Mouse (Mus musculus): ENCODE measurements around the gene Hoxa13. TPM values are rescaled to one million over a fixed set of nuclear protein-coding genes. Genes with fewer than 3 reads are reported as not detected.

Hoxa13 gene
- total RNA-seq, 2 experiments from 2014 or later, result not detected

DNA sequence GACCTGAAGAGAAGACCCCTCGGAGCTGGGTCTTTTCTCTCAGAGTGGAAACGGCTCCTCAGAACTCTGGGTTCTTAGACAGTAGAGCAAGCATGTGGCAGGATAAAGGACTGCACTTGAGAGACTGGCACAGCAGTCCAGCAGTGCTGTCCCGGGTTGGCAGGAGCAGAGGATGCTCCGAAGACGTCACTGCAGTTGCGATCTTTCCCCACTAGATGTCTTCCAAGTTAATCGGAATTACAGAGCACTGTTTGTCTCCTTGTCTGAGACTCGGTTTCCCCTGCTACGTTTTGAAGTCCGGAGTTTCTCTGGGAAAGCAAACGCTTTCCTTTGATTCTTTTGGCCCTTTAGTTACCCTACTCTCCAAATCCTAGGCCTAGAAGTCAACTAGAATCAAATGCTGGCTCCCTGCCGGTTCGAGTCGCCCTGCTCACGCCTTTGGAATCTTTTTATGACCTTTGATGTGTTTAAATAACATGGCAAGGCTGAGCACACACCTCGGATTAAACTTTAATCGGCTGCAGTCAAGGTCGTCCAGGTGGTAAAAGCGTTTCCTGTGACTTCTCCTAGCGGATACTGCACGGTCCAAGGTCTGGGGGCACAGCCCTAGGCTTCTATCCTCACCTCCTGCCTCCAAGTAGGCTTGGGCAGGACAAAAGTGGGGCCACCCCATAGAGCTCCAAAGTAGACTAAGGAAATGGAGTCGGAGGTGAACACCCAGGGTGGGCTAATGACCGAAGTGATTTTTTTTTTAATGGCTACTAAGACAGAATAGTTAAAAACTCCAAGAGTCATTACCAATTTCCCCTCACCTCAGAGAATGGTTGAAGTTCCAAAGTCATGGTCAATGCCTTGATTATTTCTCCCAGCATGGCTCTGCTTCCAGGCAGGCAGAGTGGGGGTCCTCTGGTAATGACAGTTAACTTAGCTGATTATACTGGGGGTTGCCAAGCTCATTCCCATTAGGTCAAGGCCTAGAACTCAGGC, 10.1 kb upstream of the Hoxa13 start:
- peak; percentile 69 for ATAC-seq (replicated peaks; ENCODE audit: poor library complexity, severe bottlenecking)

DNA sequence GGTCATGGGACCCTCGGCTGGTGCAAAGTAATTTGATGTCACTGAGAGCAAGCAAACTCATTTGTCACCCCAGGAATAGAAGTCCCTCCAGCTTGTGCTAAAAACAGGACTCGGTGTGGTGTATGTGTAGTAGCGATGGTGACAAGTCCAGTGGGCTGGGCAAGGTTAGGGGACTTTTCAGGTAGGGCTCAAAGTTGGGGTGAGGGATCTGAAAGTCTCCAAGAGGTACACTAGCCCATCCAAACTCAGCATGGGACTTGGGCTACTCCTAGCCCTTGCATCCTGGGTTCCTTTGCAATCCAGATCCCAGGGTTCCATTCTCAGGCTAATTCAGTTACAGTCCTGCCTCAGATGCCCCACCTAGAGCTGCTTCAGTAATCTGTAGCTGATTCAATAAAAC, 8.1 kb upstream of the Hoxa13 start:
- ATAC-seq (replicated peaks; ENCODE audit: poor library complexity, severe bottlenecking), result no peak

DNA sequence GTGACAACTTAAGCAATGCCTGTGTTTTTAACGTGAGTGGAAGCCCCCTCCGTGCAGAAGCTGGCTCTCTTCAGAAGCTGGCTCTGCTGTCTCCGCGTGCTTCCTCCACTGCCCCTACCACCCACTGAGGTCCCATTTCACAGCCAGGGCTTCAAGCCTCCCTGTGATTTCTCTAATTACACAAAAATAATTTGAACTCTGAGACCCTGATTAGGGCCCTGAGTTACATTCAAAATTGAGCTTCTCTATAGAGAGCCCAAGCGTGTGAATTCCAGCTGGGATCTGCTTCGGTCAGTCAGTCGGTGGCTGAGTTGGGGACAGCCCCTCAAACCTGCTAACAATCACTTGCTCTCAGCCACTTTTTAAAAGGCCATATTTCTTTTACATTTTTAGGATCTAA, 7.7 kb upstream of the Hoxa13 start:
- ATAC-seq (replicated peaks; ENCODE audit: poor library complexity, severe bottlenecking), result no peak

DNA sequence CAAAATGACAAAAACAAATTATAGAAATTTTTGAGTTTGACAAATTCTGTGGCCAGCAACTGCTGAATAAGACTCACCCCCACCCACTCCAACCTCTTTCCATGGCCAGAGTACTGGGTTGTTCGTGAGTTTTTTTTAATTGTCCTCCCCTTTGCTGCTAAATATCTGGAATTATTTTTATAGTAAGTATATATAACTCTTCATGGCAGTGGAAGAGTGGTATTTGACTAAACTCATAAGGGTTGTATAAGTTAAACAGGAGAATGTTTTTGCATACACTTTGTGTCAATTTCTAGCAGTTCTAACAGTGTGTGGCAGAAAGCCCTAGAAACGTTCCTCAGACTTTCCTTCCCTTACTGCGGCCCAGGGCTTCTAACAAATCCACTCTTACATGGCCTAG, 7.0 kb upstream of the Hoxa13 start:
- no peak for ATAC-seq (replicated peaks; ENCODE audit: poor library complexity, severe bottlenecking)

DNA sequence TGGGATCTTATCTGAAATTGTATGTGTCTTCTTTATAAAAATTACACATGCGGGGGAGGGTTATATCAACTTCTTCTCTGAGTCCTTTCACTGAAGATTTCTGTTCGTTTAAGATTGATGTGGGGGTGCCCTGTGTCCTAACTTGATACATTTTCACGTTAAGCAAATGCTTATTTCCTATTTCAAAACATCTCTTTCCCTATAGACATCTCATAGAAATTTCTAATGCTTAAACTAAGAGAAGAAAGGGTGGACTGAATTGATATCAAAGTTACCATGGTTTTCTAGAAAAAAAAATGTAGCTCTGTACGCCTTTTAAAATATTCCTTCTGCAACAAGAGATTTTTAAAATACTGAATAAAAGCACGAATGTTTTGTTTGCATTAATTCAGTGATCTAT, 6.5 kb upstream of the Hoxa13 start:
- no peak for ATAC-seq (replicated peaks; ENCODE audit: poor library complexity, severe bottlenecking)

DNA sequence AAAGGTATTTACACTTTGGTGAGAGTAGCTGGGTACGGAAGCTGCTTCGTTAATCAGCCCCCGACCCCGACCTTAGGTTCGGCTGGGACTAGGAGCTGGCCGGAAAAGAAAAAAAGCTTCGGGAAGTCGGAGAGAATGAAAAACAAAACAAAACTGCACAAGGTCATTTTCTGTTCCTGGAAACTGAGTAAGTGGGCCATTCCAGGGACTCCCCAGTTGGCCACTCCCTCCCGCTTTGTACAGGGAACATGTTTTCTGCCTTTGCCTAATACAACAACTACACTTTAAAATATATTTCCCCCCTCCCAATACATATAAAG, 5.9 kb upstream of the Hoxa13 start:
- no peak for ATAC-seq (replicated peaks; ENCODE audit: poor library complexity, severe bottlenecking)

DNA sequence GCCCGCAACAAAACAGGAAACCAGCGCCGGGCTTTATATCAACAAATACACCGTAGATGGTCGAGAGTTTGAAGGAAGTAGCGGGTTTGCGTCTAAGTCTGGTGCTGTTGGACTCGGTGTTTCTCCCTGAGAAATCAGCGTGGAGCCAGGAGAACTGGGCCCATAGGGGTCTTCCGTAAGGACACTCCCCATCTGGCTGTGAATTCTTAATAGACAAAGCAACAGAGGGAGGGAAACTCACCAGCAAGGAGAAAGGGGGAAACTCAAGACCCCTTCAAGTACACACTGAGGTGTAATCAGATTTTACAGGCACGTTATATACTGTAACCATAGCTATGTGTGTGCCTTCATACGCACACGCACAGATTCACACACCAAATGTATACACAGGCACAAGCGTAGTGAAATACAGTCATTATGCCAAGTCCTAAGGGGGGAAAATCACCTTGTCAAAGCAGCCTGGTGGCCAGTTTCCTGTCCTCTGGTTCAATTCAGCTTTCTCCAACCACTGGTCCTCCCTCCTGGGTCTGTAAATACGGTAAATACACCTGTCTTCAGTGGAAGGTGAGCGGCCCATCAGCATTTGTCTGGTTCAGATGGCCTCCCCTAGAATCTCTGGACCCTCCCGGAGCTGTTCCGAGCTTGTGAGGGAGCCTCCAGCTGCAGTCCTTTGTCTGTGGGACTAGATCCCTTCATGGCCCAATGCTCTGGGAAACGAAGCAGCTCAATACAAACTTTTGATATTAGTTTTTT, 5.4 kb upstream of the Hoxa13 start:
- ATAC-seq (replicated peaks; ENCODE audit: poor library complexity, severe bottlenecking), result no peak

DNA sequence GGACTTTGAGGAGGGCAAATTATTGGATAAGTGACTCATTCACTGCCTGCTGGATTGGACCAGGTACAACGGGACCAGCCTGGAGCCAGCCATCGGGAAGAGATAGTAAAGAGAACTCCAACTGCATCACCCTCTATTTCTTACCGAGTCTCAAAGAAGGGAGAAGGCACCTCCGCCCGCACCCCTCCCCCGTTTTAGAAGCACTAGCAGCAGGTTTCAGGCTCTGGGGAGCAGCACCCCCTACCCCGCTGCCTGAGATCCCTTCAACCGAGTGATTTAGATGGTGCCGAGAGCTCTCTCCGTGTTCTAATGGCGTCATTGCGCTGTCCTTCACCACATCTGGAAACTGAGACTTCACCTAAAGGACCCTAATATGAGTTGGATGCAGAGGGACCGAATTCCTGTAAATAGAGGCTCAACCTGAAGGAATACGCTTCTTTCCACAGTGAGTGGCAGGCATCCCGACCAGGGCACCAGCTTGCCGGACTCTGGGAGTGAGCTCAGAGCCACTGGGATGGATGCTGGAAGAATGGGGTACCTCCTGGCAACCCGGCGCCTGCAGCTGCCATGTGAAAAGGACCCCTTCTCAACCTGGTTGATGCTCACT, 4.7 kb upstream of the Hoxa13 start:
- ATAC-seq (replicated peaks; ENCODE audit: poor library complexity, severe bottlenecking), result no peak

DNA sequence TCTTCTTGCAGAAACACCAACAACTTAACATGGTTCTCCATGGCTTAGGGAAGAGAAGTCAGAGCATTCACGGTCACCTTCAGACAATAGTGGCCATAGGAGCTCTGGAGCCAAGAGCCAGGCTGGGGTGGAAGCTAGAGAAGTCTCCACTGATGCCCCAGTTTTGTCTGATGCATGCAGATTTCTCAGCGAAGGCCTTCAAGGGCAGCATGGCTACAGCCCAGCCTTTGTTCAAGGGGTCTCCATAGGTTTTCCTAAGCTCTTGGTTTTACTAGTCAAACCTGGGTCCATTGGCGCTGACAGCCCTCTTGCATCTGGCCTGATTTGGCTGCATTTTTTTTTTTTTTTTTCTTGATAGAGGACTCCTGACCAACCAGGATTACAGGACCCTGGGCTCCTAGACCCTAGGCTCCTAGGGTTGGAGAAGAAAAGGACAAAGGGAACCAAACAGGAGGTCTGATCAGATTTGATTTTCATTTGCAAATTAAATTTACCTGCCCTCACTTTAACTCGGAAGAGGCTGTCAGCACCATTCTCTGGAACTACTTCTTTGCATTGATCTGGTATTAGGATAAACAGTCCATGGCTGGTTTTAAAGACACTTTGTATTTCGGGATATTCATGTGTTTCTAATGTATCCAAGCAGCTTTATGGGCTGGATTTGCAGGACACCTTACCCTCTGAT, 3.6 kb upstream of the Hoxa13 start:
- no peak for ATAC-seq (replicated peaks; ENCODE audit: poor library complexity, severe bottlenecking)

DNA sequence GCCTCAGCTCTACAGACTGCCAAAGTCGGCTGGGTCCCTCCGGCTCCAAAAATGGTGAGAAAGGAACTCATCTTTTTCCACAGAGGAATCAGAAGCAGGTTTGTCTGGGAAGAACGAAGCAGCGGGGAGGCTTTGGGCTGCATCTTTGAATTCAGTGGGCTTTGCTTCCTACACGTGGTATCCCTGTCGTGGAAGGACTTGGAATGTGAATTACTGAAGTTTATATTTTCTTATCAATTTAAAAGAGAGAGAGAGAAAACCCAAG, 2.6 kb upstream of the Hoxa13 start:
- no peak for ATAC-seq (replicated peaks; ENCODE audit: poor library complexity, severe bottlenecking)

DNA sequence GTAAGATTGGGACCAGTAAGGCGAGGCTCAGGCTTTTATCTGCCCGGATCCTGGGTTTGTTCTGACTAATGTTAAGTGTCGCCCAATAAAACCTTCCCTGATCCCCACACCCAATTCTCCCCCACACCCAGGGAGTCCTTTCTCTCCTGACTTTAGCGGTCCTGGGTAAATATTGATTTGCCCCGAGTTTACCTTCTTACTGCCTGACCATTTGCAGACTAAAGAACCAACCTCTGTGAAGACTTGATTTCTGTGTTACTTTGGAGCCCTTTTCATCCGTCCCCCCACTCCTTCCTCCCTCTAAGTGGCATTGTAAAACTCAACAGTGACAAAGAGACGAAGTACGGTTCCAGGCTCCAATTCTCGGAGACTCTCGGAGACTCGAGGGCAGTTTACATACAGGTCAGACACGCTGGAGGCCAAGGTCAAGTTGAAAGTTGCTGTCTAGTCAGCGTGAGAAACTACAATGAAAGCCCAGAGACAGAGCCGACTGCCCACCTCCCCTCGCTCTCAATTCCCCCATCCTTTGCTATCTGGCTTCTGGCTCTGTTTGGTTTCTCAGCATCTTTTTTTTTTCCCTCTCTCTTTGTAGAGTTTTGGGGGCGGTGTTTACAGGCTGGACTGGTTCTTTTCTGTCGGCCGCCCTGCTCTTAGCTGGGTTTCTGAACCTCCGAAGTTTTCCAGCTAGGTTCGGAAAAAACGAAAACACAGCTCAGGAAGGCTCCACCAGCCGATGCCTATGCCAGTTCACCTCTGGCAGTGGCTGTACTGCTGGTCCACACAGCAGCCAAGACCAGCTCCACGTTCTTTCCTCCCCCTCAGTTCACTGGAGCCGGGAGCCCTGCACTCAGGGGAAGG, 2.0 kb upstream of the Hoxa13 start:
- no peak for ATAC-seq (replicated peaks; ENCODE audit: poor library complexity, severe bottlenecking)

DNA sequence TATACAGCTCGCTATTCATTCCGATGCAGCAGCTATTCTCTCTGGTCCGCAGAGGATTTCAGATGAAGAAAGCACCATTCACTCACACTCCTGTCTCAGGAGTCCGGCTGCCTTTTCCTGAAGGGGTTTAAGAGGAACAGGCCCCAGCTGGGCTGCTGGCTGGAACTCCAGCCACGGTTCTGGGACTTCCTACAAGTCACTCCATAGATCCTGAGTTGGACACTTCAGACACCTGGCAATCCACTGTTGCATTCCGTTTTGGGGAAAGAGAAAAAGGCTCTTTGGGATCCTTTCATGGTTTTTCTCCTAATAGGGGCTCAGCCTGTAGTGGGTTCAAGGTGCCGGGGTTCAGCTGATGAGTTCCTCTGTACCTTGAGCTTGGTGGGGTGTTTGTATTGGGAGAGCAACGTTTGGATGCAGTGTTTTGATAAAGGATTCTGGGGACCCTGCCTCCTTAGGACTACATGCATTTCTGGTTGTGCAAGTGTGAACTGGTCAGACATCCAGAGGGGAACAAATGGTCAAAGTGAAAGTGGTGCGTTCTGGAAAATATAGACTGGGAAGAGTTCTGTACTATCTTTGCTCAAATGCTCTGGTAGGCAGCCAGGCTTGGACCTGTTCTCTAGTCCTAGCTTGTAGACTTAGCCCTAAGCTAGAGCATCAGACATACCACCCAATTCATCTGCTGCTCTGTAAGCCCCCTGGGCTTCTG, 1.2 kb upstream of the Hoxa13 start:
- ATAC-seq (replicated peaks; ENCODE audit: poor library complexity, severe bottlenecking), result no peak

DNA sequence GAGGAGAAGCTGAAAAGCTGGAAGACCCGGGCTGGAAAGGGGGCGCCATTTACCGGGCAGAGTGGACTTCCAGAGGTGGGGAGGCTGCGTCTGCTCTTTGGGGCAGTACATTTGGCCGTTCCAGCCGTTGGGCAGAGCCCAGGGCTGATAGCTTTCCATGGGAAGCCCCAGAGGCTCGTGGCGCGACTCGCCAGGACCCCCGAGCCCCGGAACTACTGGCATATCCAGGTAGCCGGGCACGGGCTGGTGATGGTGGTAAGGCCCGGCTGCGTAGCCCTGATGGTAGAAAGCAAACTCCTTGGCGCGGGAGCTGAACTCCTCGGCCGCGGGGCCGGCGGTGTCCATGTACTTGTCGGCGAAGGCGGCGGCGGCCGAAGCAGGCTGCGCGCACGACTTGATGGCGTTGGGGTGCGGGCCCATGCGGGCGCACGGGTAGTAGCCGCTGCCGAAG, 844 bp downstream of the Hoxa13 start:
- 0 out of 2 replicates have a peak, but pooled peaks have one; percentile 16 for ATAC-seq (replicated peaks; ENCODE audit: poor library complexity, severe bottlenecking)

DNA sequence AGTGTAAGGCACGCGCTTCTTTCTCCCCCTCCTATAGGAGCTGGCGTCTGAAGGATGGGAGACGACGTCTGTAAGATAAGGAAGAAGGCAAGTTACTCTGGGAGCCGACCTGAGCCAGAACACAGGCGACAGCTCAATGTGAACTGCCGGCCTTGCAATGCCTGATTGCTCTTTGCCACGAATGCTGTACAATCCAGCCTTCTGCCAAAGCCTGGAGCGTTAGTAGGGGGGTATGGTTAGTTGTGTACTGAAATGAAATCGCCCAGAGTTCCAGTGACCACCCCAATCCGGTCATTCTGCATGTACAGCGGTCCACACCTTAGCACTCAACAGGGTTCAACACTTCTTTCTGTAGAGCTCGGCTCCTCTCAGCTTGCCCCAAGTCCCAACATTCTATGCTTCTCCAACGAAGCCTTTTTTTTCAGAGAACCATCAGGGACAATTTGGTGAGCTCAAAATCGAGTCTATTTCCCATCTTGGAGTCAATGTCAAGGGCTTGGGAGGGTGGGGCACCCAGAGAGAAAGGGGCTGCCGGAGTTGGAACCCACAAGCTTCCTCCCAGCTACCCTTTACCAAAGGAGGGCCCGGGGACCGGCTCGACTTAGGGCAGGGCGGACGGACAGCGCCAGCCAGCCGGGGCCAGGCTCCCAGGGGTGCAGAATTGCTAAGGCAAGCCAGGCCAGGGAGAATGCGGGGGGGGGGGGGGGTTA, 1.4 kb downstream of the Hoxa13 start:
- ATAC-seq (replicated peaks; ENCODE audit: poor library complexity, severe bottlenecking), result no peak

DNA sequence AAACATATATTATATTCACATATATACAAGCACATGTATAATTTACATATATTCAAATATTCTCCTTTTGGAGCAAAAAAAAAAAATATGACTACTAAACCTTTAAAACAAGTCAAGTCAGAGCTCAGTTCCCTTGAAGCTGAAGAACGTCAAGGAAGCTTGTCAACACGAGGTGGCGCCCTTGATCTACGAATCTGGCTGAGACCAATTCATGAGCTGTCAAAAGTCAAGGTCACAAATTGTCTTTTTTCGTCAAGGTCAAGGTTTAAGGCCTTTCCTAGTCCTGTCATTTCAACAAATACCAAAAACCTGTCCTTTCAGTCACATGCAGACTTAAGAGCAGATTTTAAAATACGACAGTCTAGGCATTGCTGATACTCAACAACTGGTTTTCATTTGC, 3.7 kb downstream of the Hoxa13 start:
- peak; percentile 74 for ATAC-seq (replicated peaks; ENCODE audit: poor library complexity, severe bottlenecking)

DNA sequence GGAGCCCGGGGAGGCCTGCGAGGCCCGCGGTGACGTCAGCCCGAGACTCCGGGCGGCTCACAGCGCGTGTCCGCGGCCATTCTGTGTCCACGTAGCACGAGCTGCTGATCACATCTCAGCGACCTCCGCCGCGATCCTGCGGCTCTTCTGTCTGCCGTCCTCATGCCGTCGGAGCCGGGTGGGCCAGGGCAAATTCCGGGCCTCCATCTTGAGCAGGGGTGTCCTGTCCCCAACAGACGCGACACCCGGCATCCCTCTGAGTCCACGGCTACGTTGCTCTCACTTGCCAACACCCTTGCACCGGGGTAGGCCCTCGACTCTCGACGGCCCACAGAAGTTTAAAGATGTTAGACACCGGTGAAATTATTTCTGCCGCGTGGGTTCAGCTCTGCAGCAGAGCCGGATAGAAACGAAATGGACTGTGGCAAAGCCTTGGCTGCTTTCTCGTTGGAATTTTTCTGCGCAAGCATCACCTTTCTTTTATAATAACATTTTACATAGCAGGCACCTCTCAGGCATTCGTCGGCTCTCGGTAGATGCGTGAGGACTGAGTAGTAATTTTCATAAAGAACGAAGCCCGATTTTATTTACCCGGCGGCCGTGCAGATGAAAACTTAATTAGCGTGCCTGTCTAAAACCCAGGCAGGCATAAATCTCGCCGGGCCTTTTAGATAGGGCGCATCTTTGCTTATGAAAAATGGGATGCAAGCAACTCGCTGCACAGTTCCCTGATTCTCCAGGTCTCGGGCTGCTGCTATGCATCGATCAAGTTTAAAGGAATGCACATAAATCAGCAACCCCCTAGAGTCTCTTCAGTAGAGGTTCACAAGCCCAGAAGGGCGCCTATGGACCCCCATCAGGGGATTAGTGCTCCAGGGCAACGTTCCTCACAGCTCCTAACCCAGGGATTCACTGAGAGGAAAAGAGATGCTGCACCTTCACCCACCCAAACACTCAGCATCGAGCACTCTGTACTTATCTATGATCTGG, 6.9 kb downstream of the Hoxa13 start:
- peak; percentile 14; the same call in 1 of the 2 replicates for ATAC-seq (replicated peaks; ENCODE audit: poor library complexity, severe bottlenecking)

DNA sequence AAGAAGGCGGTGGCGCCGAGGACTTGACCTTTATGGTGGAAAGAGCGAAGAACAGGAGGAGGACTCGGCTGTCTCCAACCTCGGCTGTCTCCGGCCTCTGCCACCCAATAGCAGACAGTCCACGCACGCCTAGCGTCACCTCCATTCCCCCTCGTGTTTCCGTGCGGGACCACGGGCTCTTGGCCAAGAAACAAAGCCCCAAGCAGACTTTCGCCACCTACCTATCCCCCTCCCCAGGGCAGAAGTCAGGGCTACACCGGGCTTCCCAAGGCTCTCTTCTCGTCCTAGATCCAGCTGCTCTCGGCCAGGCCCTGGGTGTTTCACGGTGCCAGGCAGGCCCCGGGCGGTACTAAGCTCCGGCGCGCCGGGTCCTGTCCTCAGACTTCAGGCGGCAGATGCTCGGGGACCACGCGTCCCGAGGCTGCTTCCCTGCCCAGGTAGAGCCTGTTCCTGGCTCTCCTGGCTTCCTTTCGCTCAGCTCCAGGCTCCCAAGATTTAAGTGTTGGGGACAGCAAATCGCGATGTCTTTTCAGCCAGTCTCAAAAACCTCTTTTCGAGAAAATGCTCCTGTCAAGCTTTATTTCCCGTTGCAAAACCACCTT, 7.8 kb downstream of the Hoxa13 start:
- 0 out of 2 replicates have a peak, but pooled peaks have one; percentile 15 for ATAC-seq (replicated peaks; ENCODE audit: poor library complexity, severe bottlenecking)
